Mouse (Mus musculus): ENCODE data around the gene Morn3. TPM values are rescaled to one million over a fixed set of nuclear protein-coding genes. Genes with fewer than 3 reads are reported as not detected.
A peak's percentile ranks its signal among the peaks of the same experiment; 100 is the strongest.

Morn3 gene
- polyA plus RNA-seq, 1 experiment from 2014 or later = not detected

DNA sequence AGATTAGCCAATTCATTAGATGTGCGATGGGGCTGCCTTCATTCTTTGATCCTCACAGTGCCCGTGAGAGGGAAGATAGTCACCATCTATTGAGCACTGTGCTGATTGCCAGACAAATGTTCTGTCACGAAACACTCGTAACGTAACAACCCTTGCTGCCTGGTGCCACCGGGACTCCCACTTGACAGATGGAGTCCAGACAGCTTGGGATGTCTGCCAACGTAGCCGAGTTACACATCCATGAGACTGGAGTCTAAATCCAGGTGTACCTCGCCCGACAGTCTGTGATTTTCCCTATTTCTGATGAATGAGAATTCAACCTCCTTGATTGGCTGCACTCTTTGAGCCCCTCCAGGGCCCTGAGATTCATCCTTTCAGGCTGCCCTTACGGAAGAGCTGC is 36.9 kb downstream of the Morn3 start:
- Histone ChIP-seq H3K4me2 (ENCODE audit: low read depth) (no peak overlapping the region), H3K4me1 (ENCODE audit: control insufficient read depth, insufficient read depth, low read length) (no peaks in the 10 kb centered on the region), H3K36me3 (ENCODE audit: control insufficient read depth, insufficient read depth, low read length) (no peaks in the 10 kb centered on the region), H3K27me3 (ENCODE audit: control insufficient read depth, insufficient read depth, low read length) (no peaks in the 10 kb centered on the region), H3K27ac (ENCODE audit: low read depth, low read length) (no peak overlapping the region), H3K9ac (ENCODE audit: low read length) (no peak overlapping the region), H3K4me3 (ENCODE audit: low read depth, low read length) (no peak overlapping the region), H3K9me3 (ENCODE audit: control insufficient read depth, low read length) (no peaks in the 10 kb centered on the region)
- ATAC-seq (ENCODE audit: insufficient read depth, low FRiP score, low TSS enrichment) = no peak
- WGBS = 74% methylated on average over 11 of the region's 11 CpGs
- no peak for DNase-seq (ENCODE audit: low spot score)

DNA sequence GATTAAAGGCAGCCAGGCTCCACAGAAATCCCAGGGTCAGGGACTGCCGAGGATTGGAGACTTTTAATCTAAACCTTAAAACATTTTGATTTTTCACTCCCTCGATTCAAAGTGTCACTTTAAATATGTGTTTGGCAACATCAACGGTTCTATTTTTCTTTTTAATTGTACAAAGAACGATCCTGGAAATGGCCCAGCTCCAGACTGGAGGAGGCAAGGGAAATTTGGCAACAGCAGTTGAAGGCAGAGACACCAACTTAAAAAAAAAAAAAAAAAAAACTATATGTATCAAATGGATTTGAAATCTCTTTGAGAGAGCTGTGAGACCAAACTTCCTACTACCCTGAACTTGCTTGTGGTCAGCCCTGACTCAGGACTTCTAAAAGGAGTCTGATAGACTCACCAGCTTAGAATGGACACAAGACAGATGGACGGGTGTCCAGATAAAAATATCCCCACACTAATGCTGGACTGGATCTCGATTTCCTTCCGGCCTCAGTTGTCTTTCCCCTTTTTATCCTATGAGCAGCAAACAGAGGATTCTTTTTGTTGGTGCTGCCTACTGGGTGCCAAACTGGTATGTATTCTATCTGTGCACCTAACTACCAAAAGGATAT is 37.8 kb downstream of the Morn3 start:
- Histone ChIP-seq H3K4me3 (ENCODE audit: low read depth, low read length) (no peak overlapping the region), H3K9me3 (ENCODE audit: control insufficient read depth, low read length) (no peaks in the 10 kb centered on the region), H3K27ac (ENCODE audit: low read depth, low read length) (no peak overlapping the region), H3K4me1 (ENCODE audit: control insufficient read depth, insufficient read depth, low read length) (no peaks in the 10 kb centered on the region), H3K27me3 (ENCODE audit: control insufficient read depth, insufficient read depth, low read length) (no peaks in the 10 kb centered on the region), H3K36me3 (ENCODE audit: control insufficient read depth, insufficient read depth, low read length) (no peaks in the 10 kb centered on the region), H3K4me2 (ENCODE audit: low read depth) (no peak overlapping the region), H3K9ac (ENCODE audit: low read length) (no peak overlapping the region)
- no peak for DNase-seq (ENCODE audit: low spot score)
- 82% methylated on average over 7 of the region's 7 CpGs for WGBS
- ATAC-seq (ENCODE audit: insufficient read depth, low FRiP score, low TSS enrichment) = no peak

DNA sequence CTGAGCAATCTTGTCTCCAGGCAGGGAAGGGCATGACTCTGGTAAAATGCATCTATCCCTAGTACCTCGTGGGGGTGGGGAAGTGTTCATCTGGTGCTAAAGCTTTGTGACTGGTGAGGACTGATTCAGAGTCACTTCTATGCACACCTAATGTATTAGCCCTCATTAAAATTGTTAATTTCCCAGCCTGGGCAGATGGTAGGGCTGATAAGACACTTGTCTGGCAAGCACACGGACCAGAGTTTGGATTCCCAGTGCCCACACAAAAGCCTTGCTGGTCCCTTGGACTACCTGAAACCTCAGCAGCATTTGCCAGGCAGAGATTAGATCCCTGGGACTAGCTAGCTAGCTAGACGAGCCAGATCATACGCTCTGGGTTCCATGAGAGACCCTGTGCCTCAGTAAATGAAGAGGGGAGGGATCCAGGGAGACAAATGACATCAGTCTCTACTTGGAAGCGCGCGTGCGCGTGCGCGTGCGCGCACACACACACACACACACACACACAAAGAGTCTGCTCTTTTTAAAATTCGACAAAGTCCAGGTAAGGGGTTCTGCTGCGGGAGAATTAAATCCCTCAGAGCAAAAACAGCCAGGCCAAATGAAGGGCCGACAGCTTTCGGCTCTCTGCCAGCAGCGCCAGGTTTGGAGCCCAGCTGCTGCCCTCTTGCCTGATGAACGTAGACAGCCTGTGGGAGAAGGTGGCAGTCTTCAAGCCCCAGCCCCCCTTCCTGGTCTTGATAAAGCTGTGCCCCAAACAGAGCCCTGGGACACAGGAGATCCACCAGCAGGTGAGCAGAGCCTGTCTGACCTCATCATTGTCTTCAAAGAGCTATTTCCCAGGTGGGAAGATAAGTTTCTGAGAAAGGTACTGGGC is 40.9 kb downstream of the Morn3 start:
- no peaks in the 10 kb centered on the region for H3K4me1 ChIP-seq (ENCODE audit: control insufficient read depth, insufficient read depth, low read length)
- no peaks in the 10 kb centered on the region for H3K27me3 ChIP-seq (ENCODE audit: control insufficient read depth, insufficient read depth, low read length)
- H3K27ac ChIP-seq (ENCODE audit: low read depth, low read length) = no peak overlapping the region
- no peak overlapping the region; the same call in 1 of the 2 replicates for H3K4me2 ChIP-seq (ENCODE audit: low read depth)
- H3K9me3 ChIP-seq (ENCODE audit: control insufficient read depth, low read length) = no peaks in the 10 kb centered on the region
- H3K36me3 ChIP-seq (ENCODE audit: control insufficient read depth, insufficient read depth, low read length) = no peaks in the 10 kb centered on the region
- ATAC-seq (ENCODE audit: insufficient read depth, low FRiP score, low TSS enrichment) = no peak
- H3K9ac ChIP-seq (ENCODE audit: low read length) = no peak overlapping the region
- no peak for DNase-seq (ENCODE audit: low spot score)
- H3K4me3 ChIP-seq (ENCODE audit: low read depth, low read length) = no peak overlapping the region
- WGBS = 72% methylated on average over 19 of the region's 19 CpGs

DNA sequence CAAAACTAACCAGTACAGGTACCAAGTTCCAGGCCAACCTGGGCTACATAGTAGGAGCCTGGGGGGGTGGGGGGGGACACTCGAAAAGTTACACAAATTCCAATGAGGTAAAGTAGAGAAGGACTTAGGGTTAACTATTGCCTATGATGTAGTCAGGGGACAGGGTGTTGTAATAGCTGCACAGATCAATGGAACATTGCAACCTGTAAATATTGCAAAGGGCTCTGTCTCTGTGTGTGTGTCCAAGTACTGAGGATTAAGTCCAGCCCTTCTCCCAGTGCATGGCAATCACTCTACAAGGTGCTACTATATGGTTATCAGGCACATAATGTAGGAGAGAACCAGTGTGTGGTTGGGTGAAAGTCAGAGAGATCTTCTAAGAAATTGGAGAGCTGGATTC is 45.9 kb downstream of the Morn3 start:
- ATAC-seq (ENCODE audit: insufficient read depth, low FRiP score, low TSS enrichment) (no peak), DNase-seq (ENCODE audit: low spot score) (no peak)
- 79% methylated on average over 1 of the region's 1 CpGs for WGBS
- no peaks in the 10 kb centered on the region for H3K36me3 ChIP-seq (ENCODE audit: control insufficient read depth, insufficient read depth, low read length)
- no peak overlapping the region for H3K4me3 ChIP-seq (ENCODE audit: low read depth, low read length)
- no peak overlapping the region for H3K9ac ChIP-seq (ENCODE audit: low read length)
- H3K9me3 ChIP-seq (ENCODE audit: control insufficient read depth, low read length) = no peaks in the 10 kb centered on the region
- H3K4me2 ChIP-seq (ENCODE audit: low read depth) = no peak overlapping the region
- no peak overlapping the region for H3K27ac ChIP-seq (ENCODE audit: low read depth, low read length)
- no peaks in the 10 kb centered on the region for H3K27me3 ChIP-seq (ENCODE audit: control insufficient read depth, insufficient read depth, low read length)
- H3K4me1 ChIP-seq (ENCODE audit: control insufficient read depth, insufficient read depth, low read length) = no peaks in the 10 kb centered on the region

DNA sequence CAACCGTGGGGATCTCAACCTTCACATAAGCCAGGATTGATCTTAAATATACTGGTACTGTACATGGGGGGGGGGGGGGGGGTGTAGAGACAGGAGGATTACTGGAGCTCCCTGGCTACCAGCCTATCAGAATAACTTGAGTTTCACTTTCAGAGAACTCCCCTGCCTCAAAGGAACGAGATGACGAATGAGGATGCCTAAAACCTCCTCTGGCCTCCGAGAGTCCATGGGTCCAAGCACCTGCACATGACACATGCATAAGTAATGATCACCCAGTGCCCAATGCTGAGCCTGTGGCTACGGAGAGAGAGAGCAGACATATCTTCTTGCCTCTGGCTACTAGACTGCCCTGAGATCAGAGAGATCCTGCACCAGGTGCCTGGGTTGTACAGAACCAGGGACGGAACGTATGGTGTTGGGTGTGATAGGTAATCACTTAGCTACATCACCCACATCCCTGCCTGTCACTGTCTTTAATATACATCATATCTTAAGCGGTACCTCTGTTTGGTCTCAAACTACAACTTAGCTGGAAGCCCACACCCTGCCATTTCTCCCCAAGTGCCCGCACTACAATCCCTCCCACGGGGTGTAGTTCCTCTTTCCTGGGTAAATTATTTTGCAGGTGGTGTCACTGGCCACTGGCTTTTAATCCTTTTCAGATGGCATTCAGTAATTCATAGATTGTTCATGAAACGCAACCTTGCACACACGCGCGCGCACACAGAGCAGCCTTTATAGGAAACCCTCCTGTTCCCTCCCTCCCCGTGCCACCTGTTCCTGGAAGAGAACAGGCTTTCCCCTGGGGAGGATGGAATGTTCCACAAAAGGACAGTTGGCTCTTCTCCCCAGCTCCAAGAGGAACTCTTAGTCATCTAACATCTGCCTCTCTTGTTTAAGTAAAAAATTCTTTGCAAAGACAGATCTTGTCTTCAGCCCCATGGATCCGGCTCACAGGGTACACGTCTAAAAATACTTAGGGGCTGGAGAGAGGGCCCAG is 49.3 kb downstream of the Morn3 start:
- Histone ChIP-seq H3K9me3 (ENCODE audit: control insufficient read depth, low read length) (no peaks in the 10 kb centered on the region), H3K27me3 (ENCODE audit: control insufficient read depth, insufficient read depth, low read length) (no peaks in the 10 kb centered on the region), H3K27ac (ENCODE audit: low read depth, low read length) (no peak overlapping the region), H3K4me3 (ENCODE audit: low read depth, low read length) (no peak overlapping the region), H3K9ac (ENCODE audit: low read length) (no peak overlapping the region), H3K4me1 (ENCODE audit: control insufficient read depth, insufficient read depth, low read length) (0 out of 2 replicates have a peak, but pooled peaks cover 2% of the 10 kb centered on the region), H3K36me3 (ENCODE audit: control insufficient read depth, insufficient read depth, low read length) (no peaks in the 10 kb centered on the region), H3K4me2 (ENCODE audit: low read depth) (no peak overlapping the region)
- WGBS = 89% methylated on average over 18 of the region's 18 CpGs
- no peak for DNase-seq (ENCODE audit: low spot score)
- no peak for ATAC-seq (ENCODE audit: insufficient read depth, low FRiP score, low TSS enrichment)

DNA sequence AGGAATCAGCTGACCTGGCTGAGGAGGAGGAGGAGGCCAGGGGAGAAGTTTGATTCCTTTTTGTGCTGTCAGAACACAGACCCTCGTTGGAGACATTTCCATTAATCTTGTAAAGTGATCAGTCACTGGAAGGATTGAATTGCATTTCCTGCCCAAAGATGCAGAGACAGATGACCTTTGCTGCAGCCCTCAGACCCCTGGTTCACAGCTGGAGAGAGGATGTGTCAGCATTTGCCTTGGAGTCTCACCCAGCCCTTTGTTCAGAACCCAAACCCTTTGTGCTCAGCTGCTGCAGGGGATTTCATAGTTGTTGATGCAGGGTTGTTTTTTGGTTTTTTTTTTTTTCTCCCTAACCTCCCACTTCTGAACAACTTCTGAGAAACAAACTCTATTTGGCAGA is 51.9 kb downstream of the Morn3 start:
- Histone ChIP-seq H3K27me3 (ENCODE audit: control insufficient read depth, insufficient read depth, low read length) (no peaks in the 10 kb centered on the region), H3K36me3 (ENCODE audit: control insufficient read depth, insufficient read depth, low read length) (no peaks in the 10 kb centered on the region), H3K4me1 (ENCODE audit: control insufficient read depth, insufficient read depth, low read length) (peaks cover 21% of the 10 kb centered on the region), H3K9ac (ENCODE audit: low read length) (no peak overlapping the region), H3K9me3 (ENCODE audit: control insufficient read depth, low read length) (no peaks in the 10 kb centered on the region), H3K4me3 (ENCODE audit: low read depth, low read length) (no peak overlapping the region), H3K27ac (ENCODE audit: low read depth, low read length) (no peak overlapping the region), H3K4me2 (ENCODE audit: low read depth) (no peak overlapping the region)
- 0% methylated on average over 1 of the region's 1 CpGs for WGBS
- DNase-seq (ENCODE audit: low spot score) = no peak
- ATAC-seq (ENCODE audit: insufficient read depth, low FRiP score, low TSS enrichment) = no peak

DNA sequence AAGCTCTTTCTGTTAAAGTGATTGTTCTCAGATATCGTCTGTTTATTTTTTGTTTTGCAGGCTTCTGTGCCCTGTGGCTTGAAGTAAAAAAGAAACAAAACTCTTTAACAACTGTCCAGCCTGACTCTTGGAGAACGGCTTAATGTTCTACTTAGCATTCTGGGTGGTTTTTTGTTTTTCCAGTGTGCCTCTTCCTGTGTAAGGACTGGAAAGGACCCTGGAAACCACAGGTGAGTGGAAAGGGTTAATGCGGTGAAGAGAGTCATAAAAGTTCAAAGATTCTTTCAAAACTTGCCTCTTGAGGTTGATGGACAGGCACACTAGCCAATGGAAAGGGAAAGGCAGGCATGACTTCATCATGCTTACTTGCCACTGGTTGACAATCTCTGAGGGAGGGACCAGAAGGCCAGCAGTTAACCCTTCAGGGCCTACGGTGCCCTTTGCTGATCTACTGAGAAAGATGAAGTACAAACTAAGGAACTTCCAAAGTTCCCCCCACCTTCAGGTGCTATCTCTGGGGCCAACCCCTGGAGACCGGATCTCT is 52.4 kb downstream of the Morn3 start:
- Histone ChIP-seq H3K9ac (ENCODE audit: low read length) (no peak overlapping the region), H3K4me1 (ENCODE audit: control insufficient read depth, insufficient read depth, low read length) (peaks cover 26% of the 10 kb centered on the region), H3K36me3 (ENCODE audit: control insufficient read depth, insufficient read depth, low read length) (no peaks in the 10 kb centered on the region), H3K27me3 (ENCODE audit: control insufficient read depth, insufficient read depth, low read length) (no peaks in the 10 kb centered on the region), H3K4me3 (ENCODE audit: low read depth, low read length) (no peak overlapping the region), H3K27ac (ENCODE audit: low read depth, low read length) (no peak overlapping the region), H3K4me2 (ENCODE audit: low read depth) (peak overlapping the region; percentile 12; the same call in 1 of the 2 replicates), H3K9me3 (ENCODE audit: control insufficient read depth, low read length) (no peaks in the 10 kb centered on the region)
- ATAC-seq (ENCODE audit: insufficient read depth, low FRiP score, low TSS enrichment) (0 out of 2 replicates have a peak, but pooled peaks have one; percentile 58), DNase-seq (ENCODE audit: low spot score) (peak; percentile 91)
- WGBS = 9% methylated on average over 5 of the region's 5 CpGs

DNA sequence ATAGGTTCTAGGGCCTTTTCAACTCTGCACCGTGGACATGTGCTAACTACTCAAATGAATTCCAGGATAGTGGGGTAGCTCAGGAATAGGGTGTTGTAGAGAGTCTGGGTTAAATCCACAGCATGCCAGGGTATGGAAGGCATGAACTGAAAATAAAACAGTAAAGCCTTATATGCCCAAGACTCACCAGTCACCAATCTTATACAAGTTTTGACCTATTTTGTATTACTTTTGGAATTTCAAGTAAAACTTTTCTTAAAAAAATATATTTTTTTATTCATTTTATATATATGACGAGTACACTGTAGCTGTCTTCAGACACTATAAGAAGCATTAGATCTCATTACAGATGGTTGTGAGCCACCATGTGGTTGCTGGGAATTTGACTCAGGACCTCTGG is 53.0 kb downstream of the Morn3 start:
- no peak for ATAC-seq (ENCODE audit: insufficient read depth, low FRiP score, low TSS enrichment)
- DNase-seq (ENCODE audit: low spot score) = no peak
- H3K27ac ChIP-seq (ENCODE audit: low read depth, low read length) = no peak overlapping the region
- no peak overlapping the region for H3K4me3 ChIP-seq (ENCODE audit: low read depth, low read length)
- H3K9ac ChIP-seq (ENCODE audit: low read length) = no peak overlapping the region
- H3K27me3 ChIP-seq (ENCODE audit: control insufficient read depth, insufficient read depth, low read length) = no peaks in the 10 kb centered on the region
- H3K36me3 ChIP-seq (ENCODE audit: control insufficient read depth, insufficient read depth, low read length) = no peaks in the 10 kb centered on the region
- H3K4me1 ChIP-seq (ENCODE audit: control insufficient read depth, insufficient read depth, low read length) = peaks cover 26% of the 10 kb centered on the region
- WGBS = 48% methylated on average over 2 of the region's 2 CpGs
- H3K9me3 ChIP-seq (ENCODE audit: control insufficient read depth, low read length) = no peaks in the 10 kb centered on the region
- H3K4me2 ChIP-seq (ENCODE audit: low read depth) = no peak overlapping the region

All from neural tube, embryonic 11.5 days (tissue).